Mouse (Mus musculus) kidney, adult 8-10 months (tissue): ENCODE data around the gene Tmco3.
"Not testable (repeated sequence)": the region's sequence is repeated elsewhere in the genome, so short reads cannot be mapped to it uniquely, and the experiment has no call there.

ENCODE experiments used
- DNase-seq, 2 experiments: peaks; one replicate each; pipeline ENCODE4 v3.0.0; 2022

Tmco3 gene

GRCm38 (mm10) chr8:13306309-13306909 lies 18.4 kb downstream of the Tmco3 start:
- DNase-seq = no peak

- no peak for DNase-seq
Observed at GRCm38 (mm10) chr8:13306916-13307315, 18.9 kb downstream of the Tmco3 start.

- DNase-seq = no peak
Observed at GRCm38 (mm10) chr8:13314922-13315321, 26.9 kb downstream of the Tmco3 start.

- DNase-seq = no peak
Observed at GRCm38 (mm10) chr8:13316671-13317070, 28.7 kb downstream of the Tmco3 start.

- peak; percentile 43 to 64 for DNase-seq
Observed at GRCm38 (mm10) chr8:13326598-13326997, 38.6 kb downstream of the Tmco3 start.

GRCm38 (mm10) chr8:13334671-13335070 lies 46.7 kb downstream of the Tmco3 start:
- no peak for DNase-seq

- not testable (repeated sequence) for DNase-seq
Observed at GRCm38 (mm10) chr8:13337245-13337644, 49.3 kb downstream of the Tmco3 start.

GRCm38 (mm10) chr8:13337678-13338077 lies 49.7 kb downstream of the Tmco3 start:
- DNase-seq = no peak

- peak; percentile 68 to 80 for DNase-seq
Observed at GRCm38 (mm10) chr8:13338255-13338860, 50.4 kb downstream of the Tmco3 start, which contains the start of gene Tfdp1. TSS of gene Tfdp1 (plus strand) at chr8:13338751.

- DNase-seq = peak; percentile 4 to 8
Observed at GRCm38 (mm10) chr8:13338901-13339645, 51.1 kb downstream of the Tmco3 start.

GRCm38 (mm10) chr8:13339646-13339990 lies 51.6 kb downstream of the Tmco3 start:
- no peak for DNase-seq

- no peak for DNase-seq
Observed at GRCm38 (mm10) chr8:13340650-13341049, 52.7 kb downstream of the Tmco3 start.

GRCm38 (mm10) chr8:13342340-13342739 lies 54.4 kb downstream of the Tmco3 start:
- DNase-seq = no peak

GRCm38 (mm10) chr8:13343134-13343533 lies 55.1 kb downstream of the Tmco3 start:
- DNase-seq = no peak

GRCm38 (mm10) chr8:13350052-13350451 lies 62.1 kb downstream of the Tmco3 start:
- DNase-seq = no peak

- no peak for DNase-seq
Observed at GRCm38 (mm10) chr8:13351593-13351992, 63.6 kb downstream of the Tmco3 start.

GRCm38 (mm10) chr8:13352601-13353000 lies 64.6 kb downstream of the Tmco3 start:
- no peak for DNase-seq

GRCm38 (mm10) chr8:13353155-13353833 lies 65.3 kb downstream of the Tmco3 start:
- no peak for DNase-seq

GRCm38 (mm10) chr8:13353883-13354282 lies 65.9 kb downstream of the Tmco3 start:
- DNase-seq = no peak

GRCm38 (mm10) chr8:13356221-13356620 lies 68.2 kb downstream of the Tmco3 start:
- no peak for DNase-seq

- no peak for DNase-seq
Observed at GRCm38 (mm10) chr8:13356681-13357080, 68.7 kb downstream of the Tmco3 start.

GRCm38 (mm10) chr8:13360213-13360612 lies 72.2 kb downstream of the Tmco3 start:
- no peak for DNase-seq

GRCm38 (mm10) chr8:13361865-13362264 lies 73.9 kb downstream of the Tmco3 start:
- no peak for DNase-seq
